Mouse (Mus musculus): Measurements from ENCODE around the gene Comt. TPM values are rescaled to one million over a fixed set of nuclear protein-coding genes. Genes with fewer than 3 reads are reported as not detected.

The Comt gene
- total and polyA plus RNA-seq, 3 experiments: 36.7 to 51.1 (median 47.5) TPM

GRCm38 (mm10) chr16:18388583-18389435 lies 37.8 kb downstream of the Comt start:
- Histone ChIP-seq H3K36me3 (replicated peaks) (peaks cover 3% of the 10 kb centered on the region), H3K9me3 (replicated peaks) (no peaks in the 10 kb centered on the region), H3K27me3 (ENCODE audit: insufficient read depth, low read length) (no peaks in the 10 kb centered on the region), H3K4me1 (ENCODE audit: insufficient read depth, low read depth, low read length) (peaks cover 93% of the 10 kb centered on the region), H3K4me3 (ENCODE audit: low read depth, low read length) (peak overlapping the region; percentile 48; the same call in 1 of the 2 replicates)
- ATAC-seq (ENCODE audit: extremely low read depth, insufficient number of reproducible peaks, low FRiP score, poor library complexity, severe bottlenecking): no peak
- DNase-seq (ENCODE audit: low spot score): no peak
- TF ChIP-seq POLR2AphosphoS5 (IDR thresholded peaks at IDR 0.05; ENCODE audit: insufficient replicate concordance, low read depth, low read length): no peak
- no peak for TF ChIP-seq GATA1 (IDR thresholded peaks at IDR 0.05; ENCODE audit: borderline replicate concordance, low read length)
- no peak for TF ChIP-seq TAL1 (conservative IDR thresholded peaks at IDR 0.05; ENCODE audit: low read depth, low read length)
- TF ChIP-seq CTCF (IDR thresholded peaks at IDR 0.05; ENCODE audit: low read depth, low read length): no peak

GRCm38 (mm10) chr16:18387704-18388582 lies 38.7 kb downstream of the Comt start:
- DNase-seq (ENCODE audit: low spot score) (peak; percentile 91), ATAC-seq (ENCODE audit: extremely low read depth, insufficient number of reproducible peaks, low FRiP score, poor library complexity, severe bottlenecking) (peak; percentile 81)
- H3K9me3 ChIP-seq (replicated peaks): no peaks in the 10 kb centered on the region
- TF ChIP-seq TAL1 (conservative IDR thresholded peaks at IDR 0.05; ENCODE audit: low read depth, low read length) (peak; percentile 87), CTCF (IDR thresholded peaks at IDR 0.05; ENCODE audit: low read depth, low read length) (no peak)
- peak overlapping the region; percentile 36; the same call in 1 of the 2 replicates for H3K4me3 ChIP-seq (ENCODE audit: low read depth, low read length)
- H3K4me1 ChIP-seq (ENCODE audit: insufficient read depth, low read depth, low read length): peaks cover 88% of the 10 kb centered on the region
- no peaks in the 10 kb centered on the region for H3K36me3 ChIP-seq (replicated peaks)
- H3K27me3 ChIP-seq (ENCODE audit: insufficient read depth, low read length): no peaks in the 10 kb centered on the region

- no peaks in the 10 kb centered on the region for H3K27me3 ChIP-seq (ENCODE audit: insufficient read depth, low read length)
- no peaks in the 10 kb centered on the region for H3K36me3 ChIP-seq (replicated peaks)
- ATAC-seq (ENCODE audit: extremely low read depth, insufficient number of reproducible peaks, low FRiP score, poor library complexity, severe bottlenecking): no peak
- peak overlapping the region; percentile 43; the same call in 1 of the 2 replicates for H3K4me3 ChIP-seq (ENCODE audit: low read depth, low read length)
- no peak for DNase-seq (ENCODE audit: low spot score)
- H3K4me1 ChIP-seq (ENCODE audit: insufficient read depth, low read depth, low read length): peaks cover 81% of the 10 kb centered on the region
- TF ChIP-seq POLR2AphosphoS5 (IDR thresholded peaks at IDR 0.05; ENCODE audit: insufficient replicate concordance, low read depth, low read length) (no peak), GATA1 (IDR thresholded peaks at IDR 0.05; ENCODE audit: borderline replicate concordance, low read length) (no peak), TAL1 (conservative IDR thresholded peaks at IDR 0.05; ENCODE audit: low read depth, low read length) (no peak), GATA2 (IDR thresholded peaks at IDR 0.05; ENCODE audit: borderline replicate concordance, low read depth, low read length) (no peak), CTCF (IDR thresholded peaks at IDR 0.05; ENCODE audit: low read depth, low read length) (no peak)
- H3K9me3 ChIP-seq (replicated peaks): no peaks in the 10 kb centered on the region
Measured at GRCm38 (mm10) chr16:18386972-18387371, 39.7 kb downstream of the Comt start.

- no peak for DNase-seq (ENCODE audit: low spot score)
- no peak overlapping the region for H3K4me3 ChIP-seq (ENCODE audit: low read depth, low read length)
- no peak for TF ChIP-seq GATA1 (IDR thresholded peaks at IDR 0.05; ENCODE audit: borderline replicate concordance, low read length)
- no peak for TF ChIP-seq CTCF (IDR thresholded peaks at IDR 0.05; ENCODE audit: low read depth, low read length)
- peaks cover 81% of the 10 kb centered on the region for H3K4me1 ChIP-seq (ENCODE audit: insufficient read depth, low read depth, low read length)
- H3K27me3 ChIP-seq (ENCODE audit: insufficient read depth, low read length): no peaks in the 10 kb centered on the region
- no peaks in the 10 kb centered on the region for H3K36me3 ChIP-seq (replicated peaks)
- no peaks in the 10 kb centered on the region for H3K9me3 ChIP-seq (replicated peaks)
- no peak for ATAC-seq (ENCODE audit: extremely low read depth, insufficient number of reproducible peaks, low FRiP score, poor library complexity, severe bottlenecking)
Measured at GRCm38 (mm10) chr16:18386451-18386850, 40.2 kb downstream of the Comt start.

GRCm38 (mm10) chr16:18385411-18385810 lies 41.2 kb downstream of the Comt start:
- no peak for TF ChIP-seq TAL1 (conservative IDR thresholded peaks at IDR 0.05; ENCODE audit: low read depth, low read length)
- no peak for TF ChIP-seq POLR2AphosphoS5 (IDR thresholded peaks at IDR 0.05; ENCODE audit: insufficient replicate concordance, low read depth, low read length)
- no peak for TF ChIP-seq GATA2 (IDR thresholded peaks at IDR 0.05; ENCODE audit: borderline replicate concordance, low read depth, low read length)
- TF ChIP-seq GATA1 (IDR thresholded peaks at IDR 0.05; ENCODE audit: borderline replicate concordance, low read length): no peak
- no peak for TF ChIP-seq CTCF (IDR thresholded peaks at IDR 0.05; ENCODE audit: low read depth, low read length)
- Histone ChIP-seq H3K4me1 (ENCODE audit: insufficient read depth, low read depth, low read length) (peaks cover 73% of the 10 kb centered on the region), H3K27me3 (ENCODE audit: insufficient read depth, low read length) (no peaks in the 10 kb centered on the region), H3K4me3 (ENCODE audit: low read depth, low read length) (no peak overlapping the region), H3K9me3 (replicated peaks) (no peaks in the 10 kb centered on the region), H3K36me3 (replicated peaks) (no peaks in the 10 kb centered on the region)
- ATAC-seq (ENCODE audit: extremely low read depth, insufficient number of reproducible peaks, low FRiP score, poor library complexity, severe bottlenecking) (no peak), DNase-seq (ENCODE audit: low spot score) (no peak)

GRCm38 (mm10) chr16:18384659-18385058 lies 42.0 kb downstream of the Comt start:
- ATAC-seq (ENCODE audit: extremely low read depth, insufficient number of reproducible peaks, low FRiP score, poor library complexity, severe bottlenecking) (no peak), DNase-seq (ENCODE audit: low spot score) (no peak)
- Histone ChIP-seq H3K9me3 (replicated peaks) (no peaks in the 10 kb centered on the region), H3K27me3 (ENCODE audit: insufficient read depth, low read length) (no peaks in the 10 kb centered on the region), H3K36me3 (replicated peaks) (no peaks in the 10 kb centered on the region), H3K4me1 (ENCODE audit: insufficient read depth, low read depth, low read length) (peaks cover 71% of the 10 kb centered on the region), H3K4me3 (ENCODE audit: low read depth, low read length) (no peak overlapping the region)
- TF ChIP-seq GATA2 (IDR thresholded peaks at IDR 0.05; ENCODE audit: borderline replicate concordance, low read depth, low read length): no peak
- TF ChIP-seq CTCF (IDR thresholded peaks at IDR 0.05; ENCODE audit: low read depth, low read length): no peak
- no peak for TF ChIP-seq GATA1 (IDR thresholded peaks at IDR 0.05; ENCODE audit: borderline replicate concordance, low read length)
- no peak for TF ChIP-seq TAL1 (conservative IDR thresholded peaks at IDR 0.05; ENCODE audit: low read depth, low read length)
- no peak for TF ChIP-seq POLR2AphosphoS5 (IDR thresholded peaks at IDR 0.05; ENCODE audit: insufficient replicate concordance, low read depth, low read length)
